Mouse (Mus musculus): Measurements from ENCODE around the gene Snap91. TPM values are rescaled to one million over a fixed set of nuclear protein-coding genes. Genes with fewer than 3 reads are reported as not detected.

The Snap91 gene
- polyA plus RNA-seq, 1 experiment from 2014 or later, result 3.8 TPM

DNA sequence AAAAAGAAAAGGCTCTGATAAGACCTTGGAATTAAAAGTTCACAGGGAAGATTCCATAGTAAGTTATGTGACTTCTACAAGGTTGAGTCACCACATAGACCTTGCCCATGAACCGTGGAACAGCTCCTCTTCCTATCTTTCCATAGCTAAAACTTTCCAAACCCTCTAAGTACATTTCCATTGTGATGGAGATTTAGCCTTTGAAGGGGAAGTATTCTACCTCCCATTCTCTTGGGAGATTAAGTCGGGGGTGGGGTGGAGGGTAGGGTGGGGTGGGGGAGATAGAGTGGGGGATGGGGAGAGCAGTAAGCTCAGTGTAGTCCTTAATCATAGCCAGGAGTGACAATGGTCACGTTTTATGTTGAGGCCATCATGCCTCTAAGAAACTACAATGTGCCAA, 140.5 kb downstream of the Snap91 start:
- WGBS, result 38% methylated on average over 3 of the region's 3 CpGs
- no peaks in the 10 kb centered on the region for H3K9me3 ChIP-seq
- no peak overlapping the region for H3K9ac ChIP-seq
- no peaks in the 10 kb centered on the region for H3K36me3 ChIP-seq
- no peak overlapping the region for H3K27ac ChIP-seq
- no peak overlapping the region for H3K4me2 ChIP-seq
- no peak overlapping the region for H3K4me3 ChIP-seq
- ATAC-seq (ENCODE audit: insufficient number of reproducible peaks, insufficient read depth, low FRiP score, low TSS enrichment, low read depth), result no peak
- H3K27me3 ChIP-seq, result 0 out of 2 replicates have a peak, but pooled peaks cover 4% of the 10 kb centered on the region
- peaks cover 17% of the 10 kb centered on the region for H3K4me1 ChIP-seq

DNA sequence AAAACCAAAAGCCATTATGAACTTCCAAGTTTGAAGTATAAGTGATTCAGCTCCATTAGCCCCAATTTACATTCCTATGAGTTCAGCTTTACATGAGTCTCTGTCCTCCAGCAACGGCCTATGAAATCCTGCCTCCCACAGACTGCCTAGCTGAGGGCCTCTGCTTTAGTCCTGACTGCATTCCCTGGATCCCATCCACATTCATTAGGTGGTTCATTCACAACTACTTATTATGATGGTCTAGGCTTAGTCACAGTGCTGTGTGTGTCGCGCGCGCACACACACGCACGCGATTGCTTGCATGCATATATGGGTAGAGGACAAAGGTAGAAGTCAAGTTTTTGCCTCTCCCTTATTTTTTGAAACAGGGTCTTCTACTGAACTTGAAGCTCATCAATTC, 141.7 kb downstream of the Snap91 start:
- H3K27me3 ChIP-seq, result 0 out of 2 replicates have a peak, but pooled peaks cover 2% of the 10 kb centered on the region
- no peak overlapping the region for H3K27ac ChIP-seq
- H3K4me3 ChIP-seq, result no peak overlapping the region
- 94% methylated on average over 8 of the region's 8 CpGs for WGBS
- peaks cover 13% of the 10 kb centered on the region for H3K4me1 ChIP-seq
- no peaks in the 10 kb centered on the region for H3K9me3 ChIP-seq
- no peaks in the 10 kb centered on the region for H3K36me3 ChIP-seq
- ATAC-seq (ENCODE audit: insufficient number of reproducible peaks, insufficient read depth, low FRiP score, low TSS enrichment, low read depth), result no peak
- no peak overlapping the region for H3K9ac ChIP-seq
- H3K4me2 ChIP-seq, result no peak overlapping the region

DNA sequence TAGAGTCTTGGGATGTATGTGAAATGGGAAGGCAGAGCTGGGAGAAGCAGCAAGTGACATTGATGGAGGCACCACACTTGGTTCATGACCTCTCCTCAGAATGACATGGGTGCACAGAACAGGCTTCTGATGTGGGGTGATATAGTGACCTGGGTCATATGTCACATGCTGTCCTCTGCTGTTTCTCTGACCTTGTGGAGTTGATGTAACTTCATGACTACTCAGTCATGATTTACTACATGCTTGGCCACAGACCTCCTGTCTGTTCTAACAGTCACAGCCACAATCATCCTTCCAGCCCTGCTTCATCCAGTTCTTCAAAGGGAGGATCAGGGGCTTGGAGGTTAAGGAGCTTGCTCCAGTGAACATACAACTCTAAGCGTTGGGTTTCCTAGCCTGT, 142.4 kb downstream of the Snap91 start:
- Histone ChIP-seq H3K27me3 (no peaks in the 10 kb centered on the region), H3K9ac (no peak overlapping the region), H3K36me3 (no peaks in the 10 kb centered on the region), H3K9me3 (no peaks in the 10 kb centered on the region), H3K4me1 (peaks cover 6% of the 10 kb centered on the region), H3K4me2 (no peak overlapping the region), H3K27ac (no peak overlapping the region), H3K4me3 (no peak overlapping the region)
- no peak for ATAC-seq (ENCODE audit: insufficient number of reproducible peaks, insufficient read depth, low FRiP score, low TSS enrichment, low read depth)
- WGBS, result 77% methylated on average over 1 of the region's 1 CpGs

DNA sequence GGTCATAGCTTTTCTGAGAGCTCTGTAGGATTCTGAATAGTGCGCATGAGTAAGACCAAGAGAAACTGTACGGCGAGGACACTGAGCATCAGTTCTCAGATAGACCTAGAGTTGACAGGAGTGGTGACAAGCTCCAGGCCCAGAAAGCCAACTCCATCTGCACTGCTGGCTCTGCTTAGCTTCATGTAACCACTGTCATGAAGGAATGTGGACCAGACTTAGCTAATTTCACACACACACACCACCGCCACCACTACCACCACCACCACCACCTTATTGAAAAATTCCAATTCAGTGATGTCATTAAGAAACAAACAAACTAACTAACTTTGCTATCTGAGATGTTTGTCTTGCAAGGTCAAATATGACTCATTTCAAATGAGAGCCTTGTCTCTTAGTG, 143.5 kb downstream of the Snap91 start:
- no peak overlapping the region for H3K27ac ChIP-seq
- 0 out of 2 replicates have a peak, but pooled peaks cover 3% of the 10 kb centered on the region for H3K4me1 ChIP-seq
- 76% methylated on average over 4 of the region's 4 CpGs for WGBS
- no peak overlapping the region for H3K4me2 ChIP-seq
- no peak for ATAC-seq (ENCODE audit: insufficient number of reproducible peaks, insufficient read depth, low FRiP score, low TSS enrichment, low read depth)
- no peaks in the 10 kb centered on the region for H3K36me3 ChIP-seq
- no peaks in the 10 kb centered on the region for H3K9me3 ChIP-seq
- H3K9ac ChIP-seq, result no peak overlapping the region
- H3K27me3 ChIP-seq, result no peaks in the 10 kb centered on the region
- no peak overlapping the region for H3K4me3 ChIP-seq

DNA sequence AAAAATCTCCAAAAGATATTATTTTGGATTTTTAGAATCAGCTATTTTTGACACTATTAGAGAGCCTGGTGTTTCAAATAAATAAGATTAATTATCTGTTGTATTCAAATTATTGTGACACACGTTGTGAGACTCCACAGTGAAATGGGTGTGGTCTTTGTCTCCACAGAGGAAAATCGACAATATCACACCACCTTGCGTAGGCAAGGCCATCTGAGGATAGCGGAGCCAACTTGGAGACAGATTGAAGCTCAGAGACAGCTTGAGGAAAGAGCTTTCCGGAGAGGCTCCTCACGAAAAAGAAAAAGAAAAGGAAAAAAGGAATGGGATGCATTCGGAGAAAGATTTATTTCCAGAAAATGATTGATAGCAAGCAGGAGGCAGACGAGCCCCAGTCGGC, 145.7 kb downstream of the Snap91 start:
- 81% methylated on average over 9 of the region's 9 CpGs for WGBS

DNA sequence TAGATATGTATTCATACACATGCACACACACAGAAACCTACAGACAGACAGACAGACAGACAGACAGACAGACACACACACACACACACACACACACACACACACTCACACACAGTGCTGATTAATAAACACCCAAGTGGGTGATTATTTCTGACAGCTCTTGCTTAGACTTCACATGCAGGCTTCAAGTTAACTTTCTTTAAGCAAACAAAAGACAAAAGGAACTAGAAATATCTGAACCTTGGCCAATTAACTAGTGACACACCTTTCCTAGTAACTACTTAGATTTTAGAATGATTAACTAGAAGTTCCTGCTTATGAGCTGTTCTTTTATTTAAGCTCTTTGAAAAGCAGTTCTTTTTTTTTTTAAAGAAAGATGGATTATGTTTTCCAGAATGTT, 146.1 kb downstream of the Snap91 start:
- Histone ChIP-seq H3K9ac (no peak overlapping the region), H3K9me3 (no peaks in the 10 kb centered on the region), H3K27ac (no peak overlapping the region), H3K27me3 (no peaks in the 10 kb centered on the region), H3K36me3 (no peaks in the 10 kb centered on the region), H3K4me2 (no peak overlapping the region), H3K4me1 (0 out of 2 replicates have a peak, but pooled peaks cover 3% of the 10 kb centered on the region), H3K4me3 (no peak overlapping the region)
- no peak for ATAC-seq (ENCODE audit: insufficient number of reproducible peaks, insufficient read depth, low FRiP score, low TSS enrichment, low read depth)

More for the DNA sequence above, 145.7 kb downstream of the Snap91 start:
- H3K27ac ChIP-seq, result no peak overlapping the region
- H3K9me3 ChIP-seq, result no peaks in the 10 kb centered on the region
- no peak overlapping the region for H3K4me2 ChIP-seq
- no peak overlapping the region for H3K9ac ChIP-seq
- no peak overlapping the region for H3K4me3 ChIP-seq
- no peaks in the 10 kb centered on the region for H3K36me3 ChIP-seq
- no peaks in the 10 kb centered on the region for H3K27me3 ChIP-seq
- 0 out of 2 replicates have a peak, but pooled peaks cover 3% of the 10 kb centered on the region for H3K4me1 ChIP-seq
- no peak for ATAC-seq (ENCODE audit: insufficient number of reproducible peaks, insufficient read depth, low FRiP score, low TSS enrichment, low read depth)

DNA sequence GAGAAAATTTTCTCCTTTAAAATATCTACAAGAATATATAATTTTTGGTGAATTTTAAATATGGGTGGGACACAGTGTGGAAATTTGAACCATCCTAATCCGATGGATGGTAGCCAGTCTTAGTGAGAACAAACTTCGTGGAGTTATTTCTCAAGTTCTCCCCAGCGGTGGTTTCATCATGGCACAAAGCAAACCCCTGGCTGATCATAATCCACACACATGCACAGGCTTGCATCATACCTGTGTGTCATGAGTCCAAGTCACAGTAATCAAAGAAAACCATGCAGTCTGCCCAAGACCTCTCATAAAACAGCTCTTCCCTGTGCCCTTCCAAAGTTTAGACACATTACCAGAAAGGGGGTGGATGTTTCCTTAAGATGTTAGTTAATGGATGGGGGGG, 150.6 kb downstream of the Snap91 start:
- no peak overlapping the region for H3K4me2 ChIP-seq
- no peak overlapping the region for H3K4me3 ChIP-seq
- no peak overlapping the region for H3K9ac ChIP-seq
- H3K27ac ChIP-seq, result no peak overlapping the region
- no peaks in the 10 kb centered on the region for H3K9me3 ChIP-seq
- H3K4me1 ChIP-seq, result peaks cover 9% of the 10 kb centered on the region; the same call in 1 of the 2 replicates
- no peak for ATAC-seq (ENCODE audit: insufficient number of reproducible peaks, insufficient read depth, low FRiP score, low TSS enrichment, low read depth)
- no peaks in the 10 kb centered on the region for H3K27me3 ChIP-seq
- no peaks in the 10 kb centered on the region for H3K36me3 ChIP-seq
- 80% methylated on average over 3 of the region's 3 CpGs for WGBS

DNA sequence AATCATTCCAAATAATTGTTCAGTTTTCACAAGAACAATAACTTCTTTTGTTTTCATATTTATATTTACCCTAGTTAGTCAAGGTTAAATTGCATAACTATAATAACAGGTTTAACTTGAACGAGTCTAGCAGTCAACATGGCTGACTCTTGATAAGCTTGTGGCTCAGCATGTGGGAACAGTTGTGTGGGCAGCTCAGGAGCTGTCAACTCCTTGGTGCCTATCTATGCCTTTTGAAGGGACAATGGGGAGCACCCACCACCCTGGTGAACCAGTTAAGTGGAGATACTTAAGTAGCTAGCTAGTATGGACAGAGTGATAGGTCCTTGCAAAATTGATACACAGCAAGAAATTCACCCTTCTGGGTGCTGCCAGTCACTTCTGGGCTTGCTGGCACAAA, 151.4 kb downstream of the Snap91 start:
- Histone ChIP-seq H3K9me3 (no peaks in the 10 kb centered on the region), H3K4me2 (no peak overlapping the region), H3K4me1 (peaks cover 9% of the 10 kb centered on the region; the same call in 1 of the 2 replicates), H3K9ac (no peak overlapping the region), H3K27ac (no peak overlapping the region), H3K4me3 (no peak overlapping the region), H3K27me3 (no peaks in the 10 kb centered on the region), H3K36me3 (no peaks in the 10 kb centered on the region)
- ATAC-seq (ENCODE audit: insufficient number of reproducible peaks, insufficient read depth, low FRiP score, low TSS enrichment, low read depth), result no peak
- WGBS, result 54% methylated on average over 1 of the region's 1 CpGs

DNA sequence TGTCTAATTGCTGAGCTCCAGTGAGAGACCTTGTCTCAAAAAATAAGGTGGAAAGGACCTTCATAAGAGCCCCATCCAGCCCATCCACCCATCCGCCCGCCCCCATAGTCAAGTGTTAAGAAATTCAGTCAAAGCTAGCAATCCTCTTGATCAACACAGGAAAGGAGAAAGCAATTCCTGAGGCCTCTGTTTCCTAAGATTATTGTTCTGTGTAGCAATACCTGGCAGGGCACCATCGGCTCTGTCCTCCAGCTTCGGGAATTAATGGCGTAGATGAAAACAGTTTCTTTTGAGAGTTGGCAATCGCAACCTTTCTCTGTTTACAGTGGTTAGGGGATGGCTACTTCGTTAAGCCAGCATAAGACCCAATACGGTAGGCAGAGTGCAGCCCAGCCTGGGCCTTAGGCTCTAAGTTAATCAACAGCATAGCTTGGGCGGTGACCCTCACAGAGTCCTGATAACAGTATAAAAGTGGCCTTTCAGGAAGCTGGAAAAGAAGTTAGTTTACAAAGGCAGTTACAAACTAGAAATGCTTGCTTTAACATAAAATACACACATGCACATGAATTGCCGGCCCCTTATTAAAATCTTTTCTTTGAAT, 152.1 kb downstream of the Snap91 start:
- ATAC-seq (ENCODE audit: insufficient number of reproducible peaks, insufficient read depth, low FRiP score, low TSS enrichment, low read depth), result no peak
- Histone ChIP-seq H3K27me3 (no peaks in the 10 kb centered on the region), H3K9ac (no peak overlapping the region), H3K27ac (no peak overlapping the region), H3K4me3 (no peak overlapping the region), H3K4me1 (peaks cover 9% of the 10 kb centered on the region; the same call in 1 of the 2 replicates), H3K9me3 (no peaks in the 10 kb centered on the region), H3K36me3 (no peaks in the 10 kb centered on the region), H3K4me2 (no peak overlapping the region)
- WGBS, result 82% methylated on average over 10 of the region's 10 CpGs

DNA sequence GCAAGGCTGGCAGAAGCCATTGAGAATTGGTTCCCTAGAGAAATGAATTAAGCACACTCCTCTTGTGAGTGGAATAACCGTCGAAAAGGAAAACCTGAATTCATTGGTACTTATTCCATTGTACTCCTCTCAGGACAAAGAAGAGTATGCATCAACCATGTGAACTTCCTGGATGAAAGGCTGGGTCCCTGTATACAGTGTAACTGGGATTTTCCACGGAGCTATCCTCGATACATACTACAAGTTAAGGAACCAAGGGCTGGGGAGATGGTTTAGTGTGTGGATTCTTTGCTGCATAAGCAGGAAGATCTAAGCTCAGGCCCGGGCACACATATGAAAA, 154.1 kb downstream of the Snap91 start:
- Histone ChIP-seq H3K36me3 (no peaks in the 10 kb centered on the region), H3K9me3 (no peaks in the 10 kb centered on the region), H3K27ac (no peak overlapping the region), H3K9ac (no peak overlapping the region), H3K4me2 (no peak overlapping the region), H3K4me3 (no peak overlapping the region), H3K4me1 (peaks cover 9% of the 10 kb centered on the region; the same call in 1 of the 2 replicates), H3K27me3 (no peaks in the 10 kb centered on the region)
- WGBS, result 83% methylated on average over 5 of the region's 5 CpGs
- ATAC-seq (ENCODE audit: insufficient number of reproducible peaks, insufficient read depth, low FRiP score, low TSS enrichment, low read depth), result no peak

DNA sequence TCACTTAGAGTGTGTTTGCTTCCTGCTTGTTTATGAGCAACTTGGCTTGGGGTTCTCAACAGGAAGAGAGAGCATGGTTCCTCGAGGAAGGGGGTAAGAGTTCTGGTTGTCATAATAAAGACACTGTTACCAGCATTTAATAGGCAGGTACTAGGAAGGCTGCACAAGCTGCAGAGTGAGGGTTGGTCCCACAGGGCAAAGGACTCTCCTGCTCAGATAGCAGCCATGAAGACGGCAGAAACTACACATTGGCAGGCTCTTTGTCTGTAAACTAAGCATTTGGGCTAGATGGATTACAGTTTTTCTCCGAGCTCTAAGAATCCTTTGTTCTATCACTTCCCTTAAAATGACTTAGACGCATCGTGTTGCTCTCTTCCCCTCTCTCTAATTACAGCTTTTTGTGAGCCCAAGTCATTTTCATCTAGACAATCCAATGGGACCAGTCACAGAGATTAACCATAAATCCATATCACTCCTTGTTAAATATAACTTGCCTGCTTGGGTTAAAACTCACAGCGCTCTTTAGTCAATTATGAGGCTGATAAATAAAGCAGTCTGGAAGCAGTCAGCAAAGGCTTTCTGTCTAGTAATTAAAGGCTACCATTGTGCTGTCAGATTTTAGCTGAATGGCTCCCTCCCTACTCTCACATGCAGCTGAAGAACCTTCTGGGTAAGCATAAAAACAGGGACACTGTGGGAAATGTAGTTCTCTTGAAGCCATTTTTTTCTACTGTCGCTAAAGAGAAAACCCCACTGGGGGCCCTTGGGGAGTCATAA, 154.7 kb downstream of the Snap91 start:
- Histone ChIP-seq H3K27ac (peak overlapping the region; percentile 49), H3K4me2 (no peak overlapping the region), H3K9me3 (no peaks in the 10 kb centered on the region), H3K9ac (no peak overlapping the region), H3K4me1 (peaks cover 9% of the 10 kb centered on the region; the same call in 1 of the 2 replicates), H3K27me3 (no peaks in the 10 kb centered on the region), H3K4me3 (no peak overlapping the region), H3K36me3 (no peaks in the 10 kb centered on the region)
- WGBS, result 36% methylated on average over 7 of the region's 7 CpGs
- ATAC-seq (ENCODE audit: insufficient number of reproducible peaks, insufficient read depth, low FRiP score, low TSS enrichment, low read depth), result no peak

DNA sequence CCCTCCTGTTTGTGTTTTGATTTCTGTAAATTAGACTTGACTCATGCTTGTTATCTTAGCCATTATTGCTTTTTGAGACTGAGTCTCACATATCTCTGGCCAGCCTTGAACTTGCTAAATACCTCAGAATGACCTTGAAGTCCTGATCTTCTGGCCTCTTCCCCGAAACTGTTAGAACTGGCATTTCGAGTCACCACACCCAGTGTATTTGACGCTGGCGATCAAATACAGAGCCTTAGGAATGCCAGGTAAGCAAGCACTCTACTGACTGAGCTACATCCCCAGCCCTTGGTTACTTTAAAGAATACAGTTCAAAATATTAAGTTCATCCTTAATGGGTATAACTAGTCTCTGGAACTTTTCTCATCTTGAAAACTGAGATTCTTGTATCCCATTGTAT, 155.4 kb downstream of the Snap91 start:
- H3K4me1 ChIP-seq, result peaks cover 9% of the 10 kb centered on the region; the same call in 1 of the 2 replicates
- H3K27me3 ChIP-seq, result no peaks in the 10 kb centered on the region
- H3K4me2 ChIP-seq, result no peak overlapping the region
- H3K9ac ChIP-seq, result no peak overlapping the region
- H3K4me3 ChIP-seq, result no peak overlapping the region
- ATAC-seq (ENCODE audit: insufficient number of reproducible peaks, insufficient read depth, low FRiP score, low TSS enrichment, low read depth), result no peak
- no peaks in the 10 kb centered on the region for H3K36me3 ChIP-seq
- no peak overlapping the region; the same call in 1 of the 2 replicates for H3K27ac ChIP-seq
- no peaks in the 10 kb centered on the region for H3K9me3 ChIP-seq
- WGBS, result 88% methylated on average over 4 of the region's 4 CpGs
